Mouse (Mus musculus) right cerebral cortex, postnatal 10 days (tissue): Measurements from ENCODE around the gene Itgb5.

Experiments
- DNase-seq, 2 experiments: peaks; one replicate each; pipeline ENCODE4 v3.0.0; 2021; ENCODE audit warnings: low spot score in 2 of 2

The Itgb5 gene

GRCm38 (mm10) chr16:33878041-33878783 is 48.7 kb downstream of the Itgb5 start:
- peak; percentile 61 to 68 for DNase-seq

- DNase-seq: no peak
Observed at GRCm38 (mm10) chr16:33879031-33879430, 49.6 kb downstream of the Itgb5 start.

GRCm38 (mm10) chr16:33879556-33879955 is 50.1 kb downstream of the Itgb5 start:
- DNase-seq: no peak

- DNase-seq: no peak
Observed at GRCm38 (mm10) chr16:33880765-33881164, 51.3 kb downstream of the Itgb5 start.

GRCm38 (mm10) chr16:33882540-33882939 is 53.1 kb downstream of the Itgb5 start:
- peak in 1 of 2 experiments; percentile 58 for DNase-seq

GRCm38 (mm10) chr16:33883046-33883975 is 53.8 kb downstream of the Itgb5 start:
- peak; percentile 65 to 81 for DNase-seq

- DNase-seq: no peak
Observed at GRCm38 (mm10) chr16:33884201-33884600, 54.7 kb downstream of the Itgb5 start.

- DNase-seq: peak; percentile 41 to 44
Observed at GRCm38 (mm10) chr16:33885021-33885471, 55.6 kb downstream of the Itgb5 start.

- no peak for DNase-seq
Observed at GRCm38 (mm10) chr16:33885671-33886328, 56.3 kb downstream of the Itgb5 start.

- DNase-seq: no peak
Observed at GRCm38 (mm10) chr16:33886665-33887064, 57.2 kb downstream of the Itgb5 start.

- no peak for DNase-seq
Observed at GRCm38 (mm10) chr16:33887981-33888380, 58.5 kb downstream of the Itgb5 start.

GRCm38 (mm10) chr16:33889000-33889607 is 59.6 kb downstream of the Itgb5 start:
- no peak for DNase-seq

GRCm38 (mm10) chr16:33891099-33891498 is 61.6 kb downstream of the Itgb5 start:
- no peak for DNase-seq

- DNase-seq: peak; percentile 84 to 86
Observed at GRCm38 (mm10) chr16:33891561-33892281, 62.3 kb downstream of the Itgb5 start.

- DNase-seq: no peak
Observed at GRCm38 (mm10) chr16:33892539-33892938, 63.1 kb downstream of the Itgb5 start.

- DNase-seq: no peak
Observed at GRCm38 (mm10) chr16:33893796-33894195, 64.3 kb downstream of the Itgb5 start.

GRCm38 (mm10) chr16:33894449-33894848 is 65.0 kb downstream of the Itgb5 start:
- DNase-seq: no peak

- no peak for DNase-seq
Observed at GRCm38 (mm10) chr16:33895690-33896089, 66.2 kb downstream of the Itgb5 start.

GRCm38 (mm10) chr16:33896801-33897200 is 67.3 kb downstream of the Itgb5 start:
- DNase-seq: no peak

GRCm38 (mm10) chr16:33903664-33904441 is 74.4 kb downstream of the Itgb5 start:
- no peak for DNase-seq
